Mouse (Mus musculus) spleen, adult 2 months (tissue): ENCODE data around the gene Rufy3.

Experiments used
- CTCF ChIP-seq: fragments of 200-500 bp; IDR thresholded peaks from 2 replicates; pipeline ENCODE4 v1.5.1; 2011; ENCODE audit warnings: mild to moderate bottlenecking, inconsistent platforms; ENCODE audit not compliant: insufficient read depth, insufficient read length, insufficient replicate concordance; ENCODE audit errors: extremely low read depth
- POLR2A ChIP-seq: fragments of 200-500 bp; IDR thresholded peaks from 2 replicates; pipeline ENCODE4 v1.6.1; 2011; ENCODE audit warnings: low read depth, low read length, inconsistent platforms

- TF ChIP-seq POLR2A (no peak), CTCF (no peak)
Measured at GRCm38 (mm10) chr5:88684226-88684625, 119.4 kb downstream of the Rufy3 start.
